Comparison of ENCODE assay signal across 19 mouse cellular contexts in the genomic region with DNA sequence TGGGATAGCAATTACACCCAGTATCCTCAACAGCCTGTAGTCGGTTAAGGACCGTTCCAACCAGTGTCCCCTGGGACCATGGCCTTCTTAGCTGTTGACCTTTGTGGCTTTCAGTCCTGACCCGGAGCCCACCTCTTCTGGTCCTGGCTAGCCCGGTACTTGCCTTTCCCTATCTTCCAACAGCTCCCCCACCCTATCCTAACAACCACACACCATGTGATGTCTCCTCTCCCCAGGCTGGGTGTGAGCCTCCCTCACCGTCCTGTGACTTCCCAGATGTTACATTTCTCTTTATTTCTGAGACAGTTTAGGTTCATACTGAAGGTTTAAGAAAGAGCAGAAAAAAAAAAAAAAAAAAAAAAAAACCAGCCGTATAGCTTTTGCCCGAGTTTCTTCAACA. TPM values are rescaled to one million over a fixed set of nuclear protein-coding genes. Genes with fewer than 3 reads are reported as not detected.
DNase-seq lines count a peak whose midpoint lies in the region; ATAC-seq and TF ChIP-seq lines count a peak whose summit lies in the region.
"Had no signal": no experiment of that assay in that cellular context is flagged by ENCODE, and none has a peak within 500 bp of the region (broad histone marks: within the 10 kb centered on the region; RNA-seq: fewer than 3 reads in every experiment).

No protein-coding gene starts in this region.

- WGBS in liver, embryonic 16.5 days (ENCODE audit: insufficient replicate concordance), result 52% methylated on average over 7 of the region's 7 CpGs
- 41% methylated on average over 7 of the region's 7 CpGs for WGBS in spleen, adult 2 months
- 27% methylated on average over 7 of the region's 7 CpGs for whole genome bisulfite sequencing in bone marrow, adult 2 months
- 62% methylated on average over 7 of the region's 7 CpGs for WGBS in heart, embryonic 12.5 days

- H3K9me3 ChIP-seq in liver, embryonic 16.5 days (replicated peaks; ENCODE audit: control insufficient read depth, low read length), result no peaks in the 10 kb centered on the region
- H3K9me3 ChIP-seq in heart, embryonic 12.5 days (replicated peaks), result no peaks in the 10 kb centered on the region
- H3K9me3 ChIP-seq: embryonic facial prominence, embryonic 15.5 days; forebrain, embryonic 15.5 days; heart, embryonic 13.5 days; hindbrain, embryonic 12.5 days; kidney, embryonic 15.5 days; limb, embryonic 13.5 days; midbrain, embryonic 12.5 days had no signal

- no peak for TF ChIP-seq POLR2A in spleen, adult 2 months (IDR thresholded peaks at IDR 0.05; ENCODE audit: low read depth, low read length)
- TF ChIP-seq POLR2A in bone marrow, adult 2 months (IDR thresholded peaks at IDR 0.05; ENCODE audit: borderline replicate concordance, control insufficient read depth, low read depth, low read length), result no peak

- H3K27me3 ChIP-seq in liver, embryonic 16.5 days (ENCODE audit: control insufficient read depth, insufficient read depth, low read depth, low read length), result no peaks in the 10 kb centered on the region
- H3K27me3 ChIP-seq in spleen, adult 2 months (ENCODE audit: control insufficient read depth, insufficient read depth, low read length), result no peaks in the 10 kb centered on the region
- no peaks in the 10 kb centered on the region for H3K27me3 ChIP-seq in heart, embryonic 12.5 days (replicated peaks)
- H3K27me3 ChIP-seq: embryonic facial prominence, embryonic 15.5 days; forebrain, embryonic 15.5 days; heart, embryonic 13.5 days; hindbrain, embryonic 12.5 days; kidney, embryonic 15.5 days; limb, embryonic 13.5 days; midbrain, embryonic 12.5 days had no signal

- H3K36me3 ChIP-seq in liver, embryonic 16.5 days (ENCODE audit: control insufficient read depth, insufficient read depth), result no peaks in the 10 kb centered on the region
- H3K36me3 ChIP-seq in spleen, adult 2 months (ENCODE audit: control insufficient read depth, insufficient read depth, low read length), result no peaks in the 10 kb centered on the region
- H3K36me3 ChIP-seq in heart, embryonic 12.5 days, result no peaks in the 10 kb centered on the region
- H3K36me3 ChIP-seq: embryonic facial prominence, embryonic 15.5 days; forebrain, embryonic 15.5 days; heart, embryonic 13.5 days; hindbrain, embryonic 12.5 days; kidney, embryonic 15.5 days; limb, embryonic 13.5 days; midbrain, embryonic 12.5 days had no signal

- no peak overlapping the region for H3K4me3 ChIP-seq in liver, embryonic 16.5 days (ENCODE audit: low read depth, low read length)
- no peak overlapping the region for H3K4me3 ChIP-seq in spleen, adult 2 months (ENCODE audit: extremely low read depth, insufficient read depth, insufficient read length)
- no peak overlapping the region for H3K4me3 ChIP-seq in bone marrow, adult 2 months (replicated peaks; ENCODE audit: control insufficient read depth, low read depth, low read length)
- H3K4me3 ChIP-seq in heart, embryonic 12.5 days, result no peak overlapping the region
- H3K4me3 ChIP-seq: embryonic facial prominence, embryonic 15.5 days; forebrain, embryonic 15.5 days; heart, embryonic 13.5 days; hindbrain, embryonic 12.5 days; kidney, embryonic 15.5 days; limb, embryonic 13.5 days; midbrain, embryonic 12.5 days had no signal

- peaks cover 3% of the 10 kb centered on the region; the same call in 1 of the 2 replicates for H3K4me1 ChIP-seq in liver, embryonic 16.5 days (ENCODE audit: control insufficient read depth, low read depth, low read length)
- peaks cover 23% of the 10 kb centered on the region; the same call in 1 of the 2 replicates for H3K4me1 ChIP-seq in spleen, adult 2 months (ENCODE audit: control insufficient read depth, insufficient read depth, insufficient read length)
- peaks cover 13% of the 10 kb centered on the region for H3K4me1 ChIP-seq in bone marrow, adult 2 months (ENCODE audit: control insufficient read depth, insufficient read depth, low read length)
- peaks cover 9% of the 10 kb centered on the region; the same call in 1 of the 2 replicates for H3K4me1 ChIP-seq in heart, embryonic 12.5 days (replicated peaks)

- H3K9ac ChIP-seq in liver, embryonic 16.5 days (ENCODE audit: low read depth, low read length), result no peak overlapping the region
- H3K9ac ChIP-seq in heart, embryonic 12.5 days, result no peak overlapping the region
- H3K9ac ChIP-seq: embryonic facial prominence, embryonic 15.5 days; forebrain, embryonic 15.5 days; heart, embryonic 13.5 days; hindbrain, embryonic 12.5 days; kidney, embryonic 15.5 days; limb, embryonic 13.5 days; lung, embryonic 14.5 days; midbrain, embryonic 12.5 days had no signal

- no peak overlapping the region for H3K4me2 ChIP-seq in liver, embryonic 16.5 days (ENCODE audit: low read depth, low read length)
- no peak overlapping the region for H3K4me2 ChIP-seq in heart, embryonic 12.5 days
- H3K4me2 ChIP-seq: embryonic facial prominence, embryonic 15.5 days; forebrain, embryonic 15.5 days; heart, embryonic 13.5 days; hindbrain, embryonic 12.5 days; kidney, embryonic 15.5 days; limb, embryonic 13.5 days; lung, embryonic 14.5 days; midbrain, embryonic 12.5 days had no signal

- H3K27ac ChIP-seq in liver, embryonic 16.5 days (ENCODE audit: low read length), result peak overlapping the region; percentile 36; the same call in 1 of the 2 replicates
- H3K27ac ChIP-seq in spleen, adult 2 months (ENCODE audit: insufficient read depth, low read length), result peak overlapping the region; percentile 69
- H3K27ac ChIP-seq in bone marrow, adult 2 months (ENCODE audit: control insufficient read depth, insufficient read depth, low read depth, low read length, poor library complexity), result peak overlapping the region; percentile 18; the same call in 1 of the 2 replicates
- H3K27ac ChIP-seq in heart, embryonic 12.5 days (ENCODE audit: poor library complexity, severe bottlenecking), result no peak overlapping the region
- H3K27ac ChIP-seq: embryonic facial prominence, embryonic 15.5 days; forebrain, embryonic 15.5 days; heart, embryonic 13.5 days; hindbrain, embryonic 12.5 days; kidney, embryonic 15.5 days; limb, embryonic 13.5 days; midbrain, embryonic 12.5 days had no signal

- no peak for DNase-seq in liver
- DNase-seq in spleen, adult 2 months (ENCODE audit: low read depth in 1 of 2, low spot score in 2 of 2), result no peak
- DNase-seq in spleen, postnatal 10 days (ENCODE audit: low spot score in 2 of 2), result no peak
- no peak for DNase-seq in gastrocnemius, postnatal 10 days
- DNase-seq: cerebellum, adult 9-10 months; heart, postnatal 14 days; kidney, adult 11 months; kidney, postnatal 36 days; lung, embryonic 14.5 days had no signal

- no peak for ATAC-seq in liver, embryonic 16.5 days (ENCODE audit: low read depth)
- ATAC-seq in heart, embryonic 12.5 days (ENCODE audit: insufficient number of reproducible peaks, low FRiP score), result no peak
- ATAC-seq: forebrain, embryonic 15.5 days had no signal

- TF ChIP-seq CTCF in spleen, adult 2 months (IDR thresholded peaks at IDR 0.05; ENCODE audit: extremely low read depth, insufficient read depth, insufficient read length, insufficient replicate concordance), result no peak
- TF ChIP-seq CTCF in bone marrow, adult 2 months (IDR thresholded peaks at IDR 0.05; ENCODE audit: control insufficient read depth, insufficient read depth, low read length), result no peak

RNA-seq across cellular contexts. Expression of a gene that starts 17.1 kb away (rescaled TPM):
- polyA plus RNA-seq in liver, embryonic 16.5 days (2015; fragmentation: Nextera tagmentation; extraction: Ambion mirVana), result 10.4 and 10.8 TPM in 2 replicates
- 29.0 and 33.1 TPM in 2 replicates for polyA plus RNA-seq in spleen, adult 2 months (2012; rRNA removed)
- polyA plus RNA-seq in bone marrow, adult 2 months (2011; ENCODE audit: insufficient read depth, insufficient read length, low replicate concordance, missing spikeins), result 5.2 and 10.4 TPM in 2 replicates
- 5.5 and 6.6 TPM in 2 replicates for polyA plus RNA-seq in heart, embryonic 12.5 days (2016; fragmentation: Nextera tagmentation; extraction: Ambion mirVana)
- total RNA-seq in gastrocnemius, postnatal 10 days (2021), result 1 to 10 TPM; 4.0 to 4.8 TPM
